Mouse (Mus musculus) liver, postnatal 0 days (tissue): ENCODE measurements around the gene Arhgap30.

ENCODE experiments used
- CTCF ChIP-seq: sonication (generic); IDR thresholded peaks from 2 replicates; pipeline ENCODE4 v1.5.1; 2016; ENCODE audit warnings: antibody characterized with exemption, low read depth
- EP300 ChIP-seq: IDR thresholded peaks from 2 replicates; pipeline ENCODE4 v1.6.1; 2016; ENCODE audit warnings: antibody characterized with exemption, low read depth, mild to moderate bottlenecking

GRCm38 (mm10) chr1:171446854-171447253, 58.1 kb downstream of the Arhgap30 start:
- TF ChIP-seq CTCF (no peak), EP300 (no peak)
